Mouse (Mus musculus): ENCODE results near the gene Rhbdl1.

- TF ChIP-seq CTCF (IDR thresholded peaks at IDR 0.05; ENCODE audit: low read depth, low read length) (no peak), POLR2A (IDR thresholded peaks at IDR 0.05; ENCODE audit: borderline replicate concordance, low read depth, low read length) (no peak)
Measured at GRCm38 (mm10) chr17:25878611-25879180, 41.6 kb upstream of the Rhbdl1 start.
